Mouse (Mus musculus): ENCODE measurements around the gene Ctbs.
"Not testable (repeated sequence)": the region's sequence is repeated elsewhere in the genome, so short reads cannot be mapped to it uniquely, and the experiment has no call there.

Ctbs gene

GRCm38 (mm10) chr3:146449745-146450250, at the start of gene Ctbs:
Gene Ctbs (plus strand): TSS chr3:146449795.
- no peak for DNase-seq (ENCODE audit: extremely low spot score)

DNA sequence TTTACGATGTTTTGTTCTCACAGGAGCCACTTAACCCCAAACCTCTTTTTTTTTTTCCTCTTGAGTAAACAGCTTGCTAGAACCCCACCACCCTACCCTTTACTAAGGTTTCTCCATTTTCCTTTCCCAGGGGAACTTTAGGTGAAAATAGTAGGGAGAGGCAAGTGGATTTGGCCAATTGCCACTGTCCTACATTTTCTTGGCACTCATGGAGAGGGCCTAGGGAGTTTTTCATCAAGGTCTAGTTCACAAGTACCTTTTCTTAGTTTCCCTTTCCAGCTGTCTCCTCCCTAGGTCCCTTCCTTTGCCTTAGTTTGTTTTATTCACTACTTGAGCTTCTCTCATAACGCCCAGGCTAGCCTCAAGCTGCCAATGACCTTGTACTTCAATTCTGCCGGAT, 45.8 kb upstream of the Ctbs start:
- DNase-seq (ENCODE audit: extremely low spot score): no peak

- DNase-seq (ENCODE audit: extremely low spot score): peak; percentile 97
These were observed 45.0 kb upstream of the Ctbs start, which contains the start of gene Ssx2ip for GRCm38 (mm10) chr3:146404311-146405201. Gene Ssx2ip (plus strand): TSS chr3:146404642.

GRCm38 (mm10) chr3:146405213-146406006, 44.2 kb upstream of the Ctbs start:
- no peak for DNase-seq (ENCODE audit: extremely low spot score)

GRCm38 (mm10) chr3:146406007-146406341, 43.6 kb upstream of the Ctbs start:
- DNase-seq (ENCODE audit: extremely low spot score): peak; percentile 41

GRCm38 (mm10) chr3:146407086-146407721, 42.4 kb upstream of the Ctbs start:
- no peak for DNase-seq (ENCODE audit: extremely low spot score)

DNA sequence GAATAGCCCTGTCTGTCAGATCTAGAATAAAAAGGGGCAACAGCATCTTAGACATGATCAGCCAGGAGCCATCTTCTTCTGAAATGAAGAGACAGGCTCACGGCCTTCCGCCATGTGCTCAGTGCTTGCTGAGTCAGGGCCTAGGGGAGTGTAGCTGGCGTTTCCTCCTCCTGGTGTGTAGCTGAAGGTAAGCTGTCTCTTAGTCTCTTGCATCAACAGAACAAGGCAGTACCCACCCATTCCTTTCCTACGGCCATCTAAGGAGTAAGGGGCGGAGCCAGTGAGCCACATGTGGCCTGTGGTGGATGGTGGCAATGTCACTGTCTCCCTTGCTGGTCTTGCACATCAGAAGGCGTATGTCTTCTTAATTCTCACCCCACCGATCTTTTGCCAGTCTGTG, 39.5 kb upstream of the Ctbs start:
- no peak for DNase-seq (ENCODE audit: extremely low spot score)

DNA sequence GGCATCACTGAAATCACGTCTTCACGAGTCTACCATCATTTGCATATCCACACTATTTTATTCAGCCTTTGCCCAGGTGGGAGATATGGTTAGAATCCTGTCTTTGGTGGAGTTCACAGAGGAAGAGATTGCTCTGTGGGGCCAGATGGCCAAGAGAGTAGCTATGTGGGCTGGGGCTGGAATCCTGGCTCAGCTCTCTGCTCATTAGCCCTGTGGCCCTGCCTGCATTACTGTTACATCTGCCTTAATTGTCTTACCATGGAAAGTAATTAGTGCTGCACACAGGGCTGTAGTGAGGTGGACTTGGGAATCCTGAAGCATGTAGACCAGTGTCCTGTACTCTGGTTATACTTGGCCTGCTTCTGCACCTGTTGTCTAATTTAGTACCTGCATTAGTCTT, 37.6 kb upstream of the Ctbs start:
- DNase-seq (ENCODE audit: extremely low spot score): no peak

GRCm38 (mm10) chr3:146412480-146412879, 37.1 kb upstream of the Ctbs start:
- no peak for DNase-seq (ENCODE audit: extremely low spot score)

- DNase-seq (ENCODE audit: extremely low spot score): no peak
These were observed 36.6 kb upstream of the Ctbs start for GRCm38 (mm10) chr3:146413016-146413415.

- no peak for DNase-seq (ENCODE audit: extremely low spot score)
These were observed 35.6 kb upstream of the Ctbs start for GRCm38 (mm10) chr3:146413992-146414391.

DNA sequence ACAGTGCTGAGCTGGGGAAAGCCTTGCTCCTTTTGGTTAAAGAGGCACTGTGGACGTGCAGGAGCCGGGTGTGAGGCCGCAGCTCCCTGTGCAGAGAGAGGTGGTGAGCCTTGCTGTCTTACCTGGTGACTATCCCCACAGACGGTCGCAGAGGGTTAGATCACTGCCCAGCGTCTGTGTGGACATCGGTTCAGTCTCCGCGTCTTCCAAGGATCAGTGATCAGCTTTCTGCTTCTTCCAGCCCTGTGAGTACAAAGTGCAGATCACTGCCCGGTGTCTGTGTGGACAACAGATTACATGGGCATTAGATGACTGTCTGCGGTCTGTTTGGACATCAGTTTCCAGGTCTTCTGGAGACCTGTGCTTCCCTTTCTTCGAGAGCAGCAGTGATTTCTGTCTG, 35.0 kb upstream of the Ctbs start:
- DNase-seq (ENCODE audit: extremely low spot score): no peak

- no peak for DNase-seq (ENCODE audit: extremely low spot score)
These were observed 31.7 kb upstream of the Ctbs start for GRCm38 (mm10) chr3:146417873-146418272.

GRCm38 (mm10) chr3:146418901-146419300, 30.7 kb upstream of the Ctbs start:
- DNase-seq (ENCODE audit: extremely low spot score): no peak

DNA sequence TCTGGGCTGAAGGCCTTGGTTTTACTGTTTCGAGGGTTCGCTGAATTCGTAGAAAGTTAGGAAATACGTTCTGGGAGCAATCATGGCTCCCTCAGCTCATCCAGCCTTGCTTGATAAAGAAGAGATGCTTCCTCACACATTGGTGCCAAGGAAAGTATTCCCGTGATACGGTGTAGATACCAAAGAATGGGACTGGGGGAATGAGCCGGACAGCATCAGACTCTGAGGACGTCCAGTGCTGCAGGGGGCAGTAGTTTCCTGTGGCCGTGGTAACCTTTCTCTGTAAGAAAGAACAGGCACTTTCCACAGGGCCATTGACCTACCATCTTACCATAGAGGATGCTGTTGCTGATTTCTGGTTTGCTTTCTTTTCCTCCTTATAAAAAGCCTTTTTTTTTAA, 30.1 kb upstream of the Ctbs start:
- no peak for DNase-seq (ENCODE audit: extremely low spot score)

GRCm38 (mm10) chr3:146419992-146420537, 29.5 kb upstream of the Ctbs start:
- DNase-seq (ENCODE audit: extremely low spot score): no peak

DNA sequence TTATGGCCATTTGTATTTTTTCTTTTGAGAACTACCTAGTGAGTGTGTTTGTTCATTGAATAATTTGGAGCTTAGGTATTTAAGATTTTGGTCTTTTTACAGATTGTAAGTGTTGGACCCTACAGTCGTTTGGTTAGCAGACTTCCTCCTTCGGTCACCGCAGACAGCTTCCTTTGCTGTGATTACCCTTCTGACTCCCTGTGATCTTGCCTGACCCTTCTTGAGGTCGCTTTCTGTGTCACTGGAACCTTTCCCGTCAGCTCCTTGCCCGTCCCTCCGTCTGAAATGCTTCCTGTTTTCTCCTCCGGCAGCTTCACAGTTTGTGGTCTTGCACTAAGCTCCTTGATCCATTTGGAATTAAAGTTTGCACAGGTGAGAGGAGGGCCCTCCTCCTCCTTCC, 27.8 kb upstream of the Ctbs start:
- no peak for DNase-seq (ENCODE audit: extremely low spot score)

DNA sequence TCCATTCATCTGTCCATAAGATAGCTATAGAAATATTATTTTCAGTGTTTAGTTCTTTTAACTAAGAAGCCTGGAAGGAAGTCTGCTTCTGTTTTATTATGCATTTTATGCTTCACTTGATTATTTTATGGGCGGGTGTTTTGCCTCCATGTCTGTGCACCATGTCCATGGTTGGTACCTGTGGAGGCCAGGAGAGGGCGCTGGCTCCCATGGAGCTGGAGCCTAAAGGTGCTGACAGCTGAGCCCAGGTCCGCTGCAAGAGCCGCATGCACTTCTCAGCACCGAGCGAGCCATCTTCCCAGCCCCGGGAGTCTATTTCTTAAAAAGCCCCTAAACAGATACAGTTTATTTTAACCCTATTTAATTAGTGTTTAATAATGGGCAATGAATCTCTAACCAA, 25.9 kb upstream of the Ctbs start:
- no peak for DNase-seq (ENCODE audit: extremely low spot score)

GRCm38 (mm10) chr3:146424306-146424900, 25.2 kb upstream of the Ctbs start:
- no peak for DNase-seq (ENCODE audit: extremely low spot score)

GRCm38 (mm10) chr3:146425902-146426301, 23.7 kb upstream of the Ctbs start:
- no peak for DNase-seq (ENCODE audit: extremely low spot score)

DNA sequence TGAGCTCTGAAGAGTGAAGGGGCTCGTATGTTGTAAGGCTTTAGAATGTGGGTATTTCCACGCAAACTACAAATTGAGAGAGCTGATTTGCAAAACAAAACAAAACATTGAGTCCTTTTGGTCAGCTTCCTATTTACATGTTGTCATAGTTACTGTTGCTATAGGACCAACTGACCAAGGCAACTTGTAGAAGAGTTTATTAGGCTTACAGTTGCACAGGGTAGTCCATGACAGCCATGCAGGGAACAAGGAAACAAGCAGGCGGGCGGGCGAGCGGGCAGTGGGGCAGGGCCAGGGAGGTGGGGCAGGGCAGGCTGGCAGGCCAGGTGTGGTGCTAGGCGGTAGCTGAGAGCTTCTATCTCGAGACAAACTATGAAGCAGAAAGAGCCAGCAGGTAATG, 23.1 kb upstream of the Ctbs start:
- DNase-seq (ENCODE audit: extremely low spot score): no peak

DNA sequence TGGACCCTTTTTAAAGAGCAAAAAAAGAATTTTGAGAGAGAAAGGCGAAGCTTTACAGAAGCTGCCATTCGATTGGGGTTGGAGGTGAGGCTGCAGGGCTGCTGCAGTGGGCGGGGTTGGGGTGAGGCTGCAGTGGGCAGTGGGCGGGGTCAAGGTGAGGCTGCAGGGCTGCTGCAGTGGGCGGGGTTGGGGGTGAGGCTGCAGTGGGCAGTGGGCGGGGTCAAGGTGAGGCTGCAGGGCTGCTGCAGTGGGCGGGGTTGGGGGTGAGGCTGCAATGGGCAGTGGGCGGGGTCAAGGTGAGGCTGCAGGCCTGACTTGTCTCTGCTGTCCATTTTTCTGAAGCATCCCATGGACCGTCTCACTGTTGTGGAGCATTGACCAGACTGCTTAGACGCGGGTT, 16.5 kb upstream of the Ctbs start:
- not testable (repeated sequence) for DNase-seq (ENCODE audit: extremely low spot score)
